Mouse (Mus musculus): ENCODE measurements around the gene Cutal. TPM values are rescaled to one million over a fixed set of nuclear protein-coding genes. Genes with fewer than 3 reads are reported as not detected.
"Not testable (repeated sequence)": the region's sequence is repeated elsewhere in the genome, so short reads cannot be mapped to it uniquely, and the experiment has no call there.

Cutal gene
- polyA plus RNA-seq (2012; fragmentation: generic; extraction: Trizol), result 0.02 TPM
- long read RNA-seq, experiment 1, result 0 reads
- long read RNA-seq, experiment 2, result 0 reads

- H3K4me3 ChIP-seq (ENCODE audit: insufficient read depth, poor library complexity, severe bottlenecking), result no peak within 1 kb of the TSS
- H3ac ChIP-seq (ENCODE audit: control insufficient read depth, insufficient read length, low read depth), result peak within 1 kb of the TSS; percentile 25
- no peaks in the 10 kb centered on the region for H3K36me3 ChIP-seq (ENCODE audit: control insufficient read depth, insufficient read depth)
- peaks cover 24% of the 10 kb centered on the region for H3K79me2 ChIP-seq (ENCODE audit: control insufficient read depth, insufficient read depth)
- peaks cover 16% of the 10 kb centered on the region for H3K79me3 ChIP-seq (ENCODE audit: low read depth)
- no peak for TF ChIP-seq CEBPB (IDR thresholded peaks at IDR 0.05; ENCODE audit: low read depth)
- no peak for TF ChIP-seq MYOG (IDR thresholded peaks at IDR 0.05; ENCODE audit: control insufficient read depth, extremely low read depth, insufficient read length)
- no peak for TF ChIP-seq MAX (IDR thresholded peaks at IDR 0.05)
- no peak for TF ChIP-seq USF1 (IDR thresholded peaks at IDR 0.05; ENCODE audit: low read depth)
- no peak for TF ChIP-seq MYOD1 (IDR thresholded peaks at IDR 0.05; ENCODE audit: control insufficient read depth, insufficient read length, low read depth)
- no peak for TF ChIP-seq CTCF (IDR thresholded peaks at IDR 0.05; ENCODE audit: control insufficient read depth, insufficient read depth, insufficient read length)
- no peak for TF ChIP-seq FOSL1 (IDR thresholded peaks at IDR 0.05; ENCODE audit: insufficient read depth, low read length, poor library complexity, severe bottlenecking)
- peaks cover 33% of the 10 kb centered on the region for H3K27me3 ChIP-seq (ENCODE audit: control insufficient read depth, insufficient read depth, insufficient read length)
Observed at GRCm38 (mm10) chr2:34874271-34874670, at the start of gene Cutal. TSS of gene Cutal (plus strand) at chr2:34874396.

- Histone ChIP-seq H3K36me3 (ENCODE audit: control insufficient read depth, insufficient read depth) (peaks cover 21% of the 10 kb centered on the region), H3K79me3 (ENCODE audit: low read depth) (peaks cover 27% of the 10 kb centered on the region), H3K79me2 (ENCODE audit: control insufficient read depth, insufficient read depth) (peaks cover 43% of the 10 kb centered on the region), H3ac (ENCODE audit: control insufficient read depth, insufficient read length, low read depth) (peak within 1 kb of the TSS; percentile 96), H3K4me3 (ENCODE audit: insufficient read depth, poor library complexity, severe bottlenecking) (peak within 1 kb of the TSS; percentile 89), H3K27me3 (ENCODE audit: control insufficient read depth, insufficient read depth, insufficient read length) (no peaks in the 10 kb centered on the region)
- TF ChIP-seq MAX (IDR thresholded peaks at IDR 0.05), result peak; percentile 93
- TF ChIP-seq CEBPB (IDR thresholded peaks at IDR 0.05; ENCODE audit: low read depth), result no peak
Observed at GRCm38 (mm10) chr2:34825827-34826459, 48.3 kb upstream of the Cutal start, which contains the start of gene Fbxw2. TSS of gene Fbxw2 (minus strand) at chr2:34826311.

GRCm38 (mm10) chr2:34826460-34827231 lies 47.5 kb upstream of the Cutal start:
- Histone ChIP-seq H3K36me3 (ENCODE audit: control insufficient read depth, insufficient read depth) (peaks cover 14% of the 10 kb centered on the region), H3ac (ENCODE audit: control insufficient read depth, insufficient read length, low read depth) (peak overlapping the region; percentile 43), H3K27me3 (ENCODE audit: control insufficient read depth, insufficient read depth, insufficient read length) (no peaks in the 10 kb centered on the region), H3K79me2 (ENCODE audit: control insufficient read depth, insufficient read depth) (peaks cover 43% of the 10 kb centered on the region), H3K79me3 (ENCODE audit: low read depth) (peaks cover 25% of the 10 kb centered on the region), H3K4me3 (ENCODE audit: insufficient read depth, poor library complexity, severe bottlenecking) (peak overlapping the region; percentile 89)
- no peak for TF ChIP-seq FOSL1 (IDR thresholded peaks at IDR 0.05; ENCODE audit: insufficient read depth, low read length, poor library complexity, severe bottlenecking)
- TF ChIP-seq CTCF (IDR thresholded peaks at IDR 0.05; ENCODE audit: control insufficient read depth, insufficient read depth, insufficient read length), result no peak
- no peak for TF ChIP-seq MYOG (IDR thresholded peaks at IDR 0.05; ENCODE audit: control insufficient read depth, extremely low read depth, insufficient read length)
- no peak for TF ChIP-seq MAX (IDR thresholded peaks at IDR 0.05)
- TF ChIP-seq USF1 (IDR thresholded peaks at IDR 0.05; ENCODE audit: low read depth), result no peak
- no peak for TF ChIP-seq MYOD1 (IDR thresholded peaks at IDR 0.05; ENCODE audit: control insufficient read depth, insufficient read length, low read depth)
- TF ChIP-seq CEBPB (IDR thresholded peaks at IDR 0.05; ENCODE audit: low read depth), result no peak

- Histone ChIP-seq H3K4me3 (ENCODE audit: insufficient read depth, poor library complexity, severe bottlenecking) (no peak overlapping the region), H3ac (ENCODE audit: control insufficient read depth, insufficient read length, low read depth) (no peak overlapping the region), H3K36me3 (ENCODE audit: control insufficient read depth, insufficient read depth) (peaks cover 5% of the 10 kb centered on the region), H3K79me3 (ENCODE audit: low read depth) (peaks cover 25% of the 10 kb centered on the region), H3K27me3 (ENCODE audit: control insufficient read depth, insufficient read depth, insufficient read length) (no peaks in the 10 kb centered on the region), H3K79me2 (ENCODE audit: control insufficient read depth, insufficient read depth) (peaks cover 35% of the 10 kb centered on the region)
- TF ChIP-seq FOSL1 (IDR thresholded peaks at IDR 0.05; ENCODE audit: insufficient read depth, low read length, poor library complexity, severe bottlenecking), result no peak
- TF ChIP-seq USF1 (IDR thresholded peaks at IDR 0.05; ENCODE audit: low read depth), result no peak
- TF ChIP-seq MYOG (IDR thresholded peaks at IDR 0.05; ENCODE audit: control insufficient read depth, extremely low read depth, insufficient read length), result no peak
- no peak for TF ChIP-seq MYOD1 (IDR thresholded peaks at IDR 0.05; ENCODE audit: control insufficient read depth, insufficient read length, low read depth)
- TF ChIP-seq CEBPB (IDR thresholded peaks at IDR 0.05; ENCODE audit: low read depth), result no peak
- no peak for TF ChIP-seq MAX (IDR thresholded peaks at IDR 0.05)
- TF ChIP-seq CTCF (IDR thresholded peaks at IDR 0.05; ENCODE audit: control insufficient read depth, insufficient read depth, insufficient read length), result no peak
Observed at GRCm38 (mm10) chr2:34827591-34827990, 46.6 kb upstream of the Cutal start.

GRCm38 (mm10) chr2:34828026-34828425 lies 46.2 kb upstream of the Cutal start:
- no peak overlapping the region for H3K4me3 ChIP-seq (ENCODE audit: insufficient read depth, poor library complexity, severe bottlenecking)
- H3K27me3 ChIP-seq (ENCODE audit: control insufficient read depth, insufficient read depth, insufficient read length), result no peaks in the 10 kb centered on the region
- no peak for TF ChIP-seq MAX (IDR thresholded peaks at IDR 0.05)
- TF ChIP-seq MYOG (IDR thresholded peaks at IDR 0.05; ENCODE audit: control insufficient read depth, extremely low read depth, insufficient read length), result no peak
- no peak for TF ChIP-seq CTCF (IDR thresholded peaks at IDR 0.05; ENCODE audit: control insufficient read depth, insufficient read depth, insufficient read length)
- no peak for TF ChIP-seq USF1 (IDR thresholded peaks at IDR 0.05; ENCODE audit: low read depth)
- TF ChIP-seq CEBPB (IDR thresholded peaks at IDR 0.05; ENCODE audit: low read depth), result no peak
- TF ChIP-seq FOSL1 (IDR thresholded peaks at IDR 0.05; ENCODE audit: insufficient read depth, low read length, poor library complexity, severe bottlenecking), result no peak
- TF ChIP-seq MYOD1 (IDR thresholded peaks at IDR 0.05; ENCODE audit: control insufficient read depth, insufficient read length, low read depth), result no peak
- H3K79me3 ChIP-seq (ENCODE audit: low read depth), result peaks cover 25% of the 10 kb centered on the region
- H3K79me2 ChIP-seq (ENCODE audit: control insufficient read depth, insufficient read depth), result peaks cover 31% of the 10 kb centered on the region
- peaks cover under 1% of the 10 kb centered on the region for H3K36me3 ChIP-seq (ENCODE audit: control insufficient read depth, insufficient read depth)
- no peak overlapping the region for H3ac ChIP-seq (ENCODE audit: control insufficient read depth, insufficient read length, low read depth)

GRCm38 (mm10) chr2:34830066-34830465 lies 44.1 kb upstream of the Cutal start:
- not testable (repeated sequence) for H3K36me3 ChIP-seq (ENCODE audit: control insufficient read depth, insufficient read depth)

More at GRCm38 (mm10) chr2:34830066-34830465, 44.1 kb upstream of the Cutal start:
- not testable (repeated sequence) for H3K4me3 ChIP-seq (ENCODE audit: insufficient read depth, poor library complexity, severe bottlenecking); H3K79me3 ChIP-seq (ENCODE audit: low read depth); H3K27me3 ChIP-seq (ENCODE audit: control insufficient read depth, insufficient read depth, insufficient read length); H3ac ChIP-seq (ENCODE audit: control insufficient read depth, insufficient read length, low read depth)
- H3K79me2 ChIP-seq (ENCODE audit: control insufficient read depth, insufficient read depth), result peaks cover 10% of the 10 kb centered on the region

Measured in C2C12 (cell line).